Mouse (Mus musculus) kidney, adult 18-20 months (tissue): Measurements from ENCODE around the gene Cpsf3.

ENCODE experiments used
- DNase-seq: peaks from one replicate; pipeline ENCODE4 v3.0.0; 2021

Cpsf3 gene

DNA sequence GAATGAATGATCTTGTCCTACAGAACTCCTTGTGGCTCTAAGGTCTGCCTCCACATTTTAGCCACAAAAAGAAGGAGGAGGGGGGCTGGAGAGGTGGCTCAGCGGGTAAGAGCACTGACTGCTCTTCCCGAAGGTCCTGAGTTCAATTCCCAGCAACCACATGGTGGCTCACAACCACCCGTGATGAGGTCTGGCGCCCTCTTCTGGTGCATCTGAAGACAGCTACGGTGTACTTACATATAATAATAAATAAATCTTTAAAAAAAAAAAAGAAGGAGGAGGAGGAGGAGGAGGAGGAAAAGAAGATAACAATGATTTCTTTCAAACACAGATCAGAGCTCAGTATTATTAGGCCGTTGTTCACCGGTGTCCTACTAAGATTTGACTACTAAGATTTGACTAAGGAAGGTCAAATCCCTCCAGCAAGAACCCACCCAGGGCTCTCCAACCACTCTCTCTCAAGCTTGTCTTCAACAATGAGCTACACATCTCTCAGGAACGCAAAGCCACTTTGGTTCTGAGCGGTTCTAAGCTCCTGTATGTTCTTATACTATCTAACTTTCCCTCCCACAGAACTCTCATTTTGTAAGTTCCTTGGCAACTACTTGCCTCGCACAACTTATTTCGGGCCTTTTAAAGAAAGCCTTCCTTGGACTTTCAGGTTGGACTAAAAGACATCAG, at the start of gene Cpsf3:
Cpsf3 (plus strand) TSS at position 631 of the 681 bp plus-strand sequence.
- no peak for DNase-seq

DNA sequence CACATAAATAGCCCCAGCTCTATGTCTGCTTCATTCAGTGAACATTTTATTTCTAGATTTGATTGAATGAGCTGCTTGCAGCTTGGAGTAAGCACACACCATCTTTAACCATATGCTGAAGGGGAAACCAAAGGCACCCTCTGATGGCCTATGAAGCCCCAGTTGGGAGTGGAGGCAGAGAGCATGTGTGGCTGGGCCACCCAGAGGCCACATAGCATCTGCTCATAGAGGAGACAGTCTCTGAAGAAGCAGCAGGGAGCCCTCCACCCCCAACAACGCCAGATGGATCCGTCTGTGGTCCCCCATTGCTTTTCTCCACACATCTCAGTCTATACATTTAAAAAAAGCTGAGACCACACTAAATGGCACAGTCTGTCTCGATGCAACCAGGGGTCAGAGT, 43.2 kb upstream of the Cpsf3 start:
- no peak for DNase-seq

DNA sequence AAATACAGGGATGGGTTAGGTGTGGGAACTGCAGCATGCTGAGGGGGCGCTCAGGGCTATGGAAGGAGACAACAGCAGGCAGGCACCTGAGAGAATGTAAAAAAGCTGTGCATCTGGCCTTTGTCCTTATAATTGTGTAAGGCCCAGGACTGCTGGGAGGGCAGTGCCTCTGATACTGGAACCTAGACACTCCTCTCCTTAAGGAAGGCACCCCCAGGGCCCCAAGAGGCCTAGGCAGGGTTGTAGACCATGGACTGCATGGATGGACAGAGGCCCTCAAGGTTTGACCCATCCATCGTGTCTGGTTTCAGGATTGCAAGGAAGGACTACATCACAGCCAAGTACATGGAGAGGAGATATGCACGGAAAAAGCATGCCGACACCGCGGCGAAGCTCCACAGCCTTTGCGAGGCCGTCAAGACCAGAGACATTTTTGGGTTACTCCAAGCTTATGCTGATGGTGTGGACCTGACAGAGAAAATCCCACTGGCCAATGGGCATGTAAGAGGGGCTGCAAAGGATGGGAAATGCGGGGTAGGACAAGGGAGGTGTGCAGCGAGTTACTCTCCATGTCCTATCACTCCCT, 40.7 kb upstream of the Cpsf3 start:
- no peak for DNase-seq

GRCm38 (mm10) chr12:21247711-21248392, 37.3 kb upstream of the Cpsf3 start:
- no peak for DNase-seq

- peak; percentile 27 for DNase-seq
Observed at GRCm38 (mm10) chr12:21260494-21261256, 24.5 kb upstream of the Cpsf3 start.

DNA sequence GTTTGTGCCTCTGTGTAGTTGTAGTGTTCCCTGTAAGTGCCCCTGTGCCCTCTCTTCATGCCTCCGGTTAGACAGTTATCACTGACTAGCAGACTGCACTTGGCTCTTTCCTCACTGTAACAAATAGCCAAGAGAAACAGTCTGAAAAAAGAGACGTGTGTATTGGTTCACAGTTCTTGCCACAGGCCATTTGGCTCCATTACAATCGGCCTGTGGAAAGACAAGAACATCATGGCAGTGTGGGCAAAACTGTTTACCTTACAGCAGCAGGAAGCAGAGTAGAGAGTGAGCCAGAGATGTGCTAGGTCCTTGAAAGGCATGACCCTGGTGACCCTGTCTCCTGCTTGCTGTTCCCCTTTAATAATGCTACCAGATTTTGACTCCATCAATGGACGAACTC, 23.7 kb upstream of the Cpsf3 start:
- no peak for DNase-seq

GRCm38 (mm10) chr12:21263256-21263655, 21.9 kb upstream of the Cpsf3 start:
- DNase-seq, result no peak

- peak; percentile 53 for DNase-seq
Observed at GRCm38 (mm10) chr12:21264241-21264640, 20.9 kb upstream of the Cpsf3 start.

DNA sequence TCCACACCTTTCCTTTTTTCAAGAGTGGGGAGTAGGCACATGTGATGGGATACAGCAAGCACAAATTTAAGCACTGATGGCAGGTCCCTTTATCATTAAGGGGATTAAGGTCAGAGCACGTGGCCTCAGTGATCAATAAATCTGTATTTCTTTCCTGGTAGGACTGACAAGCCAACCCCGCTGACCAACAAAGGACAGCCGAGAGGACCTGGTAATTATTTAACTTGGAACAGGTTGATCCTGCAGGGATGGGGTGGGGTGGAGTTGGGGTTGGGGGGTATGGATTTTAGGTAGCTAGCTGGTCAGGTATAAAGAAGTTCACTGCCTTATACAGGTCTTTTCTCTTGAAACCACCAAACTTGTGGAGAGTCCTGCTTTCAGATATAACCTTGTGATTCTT, 20.2 kb upstream of the Cpsf3 start:
- DNase-seq, result no peak

DNA sequence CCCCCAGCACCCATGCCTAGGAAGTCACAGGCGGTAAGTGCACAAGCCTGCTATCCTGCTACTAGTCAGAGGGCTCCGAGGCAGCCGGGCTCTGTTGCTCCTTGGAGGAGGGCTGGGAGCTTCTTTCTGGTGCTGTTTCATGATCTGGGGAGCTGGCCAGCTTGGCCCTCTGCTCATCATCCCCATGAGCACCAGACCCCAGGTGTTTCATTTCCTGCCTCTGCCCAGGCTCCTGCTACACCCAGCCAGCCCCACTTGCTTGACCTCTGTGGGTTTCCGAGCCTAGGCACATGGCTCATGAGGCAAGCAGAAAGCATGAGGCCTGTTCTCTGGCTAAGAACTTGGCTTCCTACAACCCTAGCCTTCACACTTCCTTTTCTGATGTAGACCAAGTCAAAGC, 19.7 kb upstream of the Cpsf3 start:
- DNase-seq, result no peak

GRCm38 (mm10) chr12:21265946-21266783, 19.0 kb upstream of the Cpsf3 start:
- DNase-seq, result peak; percentile 71

DNA sequence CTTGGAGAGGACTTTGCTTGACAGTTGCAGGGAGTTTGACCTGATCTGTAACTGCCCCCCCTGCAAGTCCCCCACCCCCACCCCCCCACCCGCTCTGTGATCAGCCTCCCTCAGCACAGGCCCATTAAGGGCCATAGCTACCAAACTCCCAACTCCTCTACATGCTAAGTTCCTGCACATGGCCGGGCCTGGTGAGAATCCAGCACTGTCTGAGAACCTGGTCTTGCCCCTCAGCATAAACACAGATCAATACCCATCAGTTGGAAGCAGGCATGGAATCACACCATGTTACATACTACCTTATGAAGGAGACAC, 18.4 kb upstream of the Cpsf3 start:
- DNase-seq, result no peak

GRCm38 (mm10) chr12:21268083-21268616, 17.0 kb upstream of the Cpsf3 start:
- no peak for DNase-seq

DNA sequence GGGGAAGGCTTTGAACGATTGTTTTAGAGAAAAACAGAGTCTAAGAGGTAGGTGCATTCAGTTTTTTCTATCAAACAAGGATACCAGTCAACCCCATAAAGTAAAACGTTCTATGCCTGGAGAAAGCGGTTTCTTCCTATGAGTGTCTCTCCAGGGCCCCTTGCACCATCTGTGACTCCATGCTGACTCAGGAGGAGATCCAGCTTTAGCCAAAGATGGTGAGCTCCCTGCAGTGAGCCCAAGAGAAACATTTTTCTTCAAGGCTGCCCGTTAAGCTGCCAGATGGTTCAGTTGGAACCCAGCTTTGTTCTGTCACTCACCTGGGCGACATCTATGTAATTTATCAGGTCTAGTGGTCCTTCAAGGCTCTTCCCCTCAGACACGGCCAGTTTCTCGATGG, 10.7 kb upstream of the Cpsf3 start:
- DNase-seq, result no peak

DNA sequence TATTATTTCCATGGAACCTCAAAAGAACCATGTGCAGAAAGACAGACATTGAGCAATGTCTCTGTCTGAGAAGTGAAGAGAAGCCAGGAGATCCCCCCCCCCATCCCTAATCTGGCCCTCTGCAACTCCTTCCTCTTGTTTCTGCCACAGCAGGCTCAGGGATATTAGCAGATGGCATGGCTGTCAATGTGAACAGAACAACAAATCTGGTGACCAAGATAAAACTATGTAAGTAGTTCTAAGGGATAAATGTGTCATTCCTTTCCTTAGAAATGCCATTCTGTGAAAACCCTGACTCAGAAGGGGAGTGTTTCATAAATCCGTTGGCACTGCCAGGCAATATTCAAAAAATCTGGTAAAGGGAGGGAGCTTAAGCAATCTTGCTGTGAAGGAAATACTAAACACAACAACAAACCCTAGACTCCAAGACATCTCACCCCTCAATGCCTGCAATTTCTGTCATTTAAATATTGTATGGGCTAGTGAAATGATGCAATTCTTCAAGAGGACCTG, 7.8 kb upstream of the Cpsf3 start:
- DNase-seq, result no peak

GRCm38 (mm10) chr12:21285508-21286242, 484 bp downstream of the Cpsf3 start:
- no peak for DNase-seq

- peak; percentile 100 for DNase-seq
Observed at GRCm38 (mm10) chr12:21286243-21286622, 1.0 kb downstream of the Cpsf3 start, which contains the start of gene Itgb1bp1. Itgb1bp1 (minus strand) TSS chr12:21286284.

- DNase-seq, result no peak
Observed at GRCm38 (mm10) chr12:21286712-21287650, 1.8 kb downstream of the Cpsf3 start.

- no peak for DNase-seq
Observed at GRCm38 (mm10) chr12:21288716-21289395, 3.7 kb downstream of the Cpsf3 start.

DNA sequence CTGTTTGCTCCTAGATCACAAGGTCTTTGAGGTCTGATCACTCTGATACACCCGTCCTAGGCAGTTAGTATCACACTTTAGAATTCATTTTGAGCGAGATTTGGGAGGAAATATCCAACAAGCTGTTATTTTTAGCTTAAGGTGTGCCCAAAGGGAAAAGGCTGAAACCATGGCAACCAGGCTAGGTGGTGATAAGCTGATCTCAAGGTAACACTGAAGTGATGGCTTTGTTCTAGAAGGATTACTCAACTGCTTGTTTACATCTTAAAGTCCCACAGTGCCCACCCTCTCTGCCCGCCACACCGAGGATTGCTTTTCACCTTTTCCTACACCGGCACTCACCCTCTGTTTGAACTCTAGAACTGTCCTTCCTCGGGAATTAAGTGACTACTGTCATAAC, 4.5 kb downstream of the Cpsf3 start:
- no peak for DNase-seq
